Mouse (Mus musculus): ENCODE data around the gene Aifm2. TPM values are rescaled to one million over a fixed set of nuclear protein-coding genes. Genes with fewer than 3 reads are reported as not detected.

Gene Aifm2
- polyA plus RNA-seq, 1 experiment, result 7.9 TPM

DNA sequence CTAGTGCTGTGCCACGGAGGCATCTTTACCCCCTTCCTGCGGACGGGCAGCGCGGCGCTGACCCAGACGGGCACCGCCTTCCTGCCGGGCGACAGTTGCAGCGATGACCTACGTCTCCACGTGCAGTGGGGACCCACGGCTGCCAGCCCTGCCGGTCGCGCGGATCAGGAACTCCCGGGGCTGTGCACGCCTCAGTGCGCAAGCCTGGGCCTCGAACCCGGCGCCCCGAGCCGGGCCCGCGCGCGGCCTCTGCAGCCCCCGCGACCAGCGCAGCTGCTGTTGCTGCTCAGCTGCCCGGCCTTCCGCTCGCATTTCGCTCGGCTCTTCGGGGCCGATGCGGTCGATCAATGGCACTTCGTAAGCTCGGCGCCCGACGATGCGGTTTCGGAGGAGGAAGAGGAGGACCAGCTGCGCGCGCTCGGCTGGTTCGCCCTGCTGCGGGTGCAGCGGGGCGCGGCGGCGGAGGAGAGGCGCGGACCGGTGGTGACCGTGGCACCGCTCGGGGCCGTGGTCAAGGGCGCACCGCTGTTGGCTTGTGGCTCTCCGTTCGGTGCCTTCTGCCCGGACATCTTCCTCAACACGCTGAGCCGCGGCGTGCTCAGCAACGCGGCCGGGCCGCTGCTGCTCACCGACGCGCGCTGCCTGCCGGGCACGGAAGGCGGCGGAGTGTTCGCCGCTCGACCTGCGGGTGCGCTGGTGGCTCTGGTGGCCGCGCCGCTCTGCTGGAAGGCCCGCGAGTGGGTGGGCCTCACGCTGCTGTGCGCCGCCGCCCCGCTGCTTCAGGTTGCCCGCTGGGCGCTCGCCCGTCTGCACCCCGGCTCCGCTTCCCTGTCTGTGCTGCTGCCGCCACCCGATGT is 19.1 kb upstream of the Aifm2 start:
- DNase-seq (ENCODE audit: low read depth), result peak; percentile 27
- TF ChIP-seq CTCF (IDR thresholded peaks at IDR 0.05; ENCODE audit: borderline replicate concordance, extremely low read depth, insufficient read depth, insufficient read length), result no peak
- no peak for TF ChIP-seq POLR2A (IDR thresholded peaks at IDR 0.05; ENCODE audit: borderline replicate concordance, extremely low read depth, insufficient read depth, insufficient read length, poor library complexity, severe bottlenecking)

DNA sequence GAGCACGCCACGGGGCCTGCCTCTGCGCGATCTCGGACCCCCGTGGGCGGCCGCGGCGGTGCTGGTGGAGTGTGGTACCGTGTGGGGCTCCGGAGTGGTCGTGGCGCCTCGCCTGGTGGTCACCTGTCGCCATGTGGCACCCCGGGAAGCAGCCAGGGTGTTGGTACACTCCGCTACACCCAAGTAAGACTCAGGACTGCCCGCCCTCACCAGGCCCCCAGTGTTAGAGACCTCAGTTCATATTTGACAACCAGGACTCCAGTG is 18.6 kb upstream of the Aifm2 start:
- no peak for DNase-seq (ENCODE audit: low read depth)
- TF ChIP-seq CTCF (IDR thresholded peaks at IDR 0.05; ENCODE audit: borderline replicate concordance, extremely low read depth, insufficient read depth, insufficient read length), result no peak
- TF ChIP-seq POLR2A (IDR thresholded peaks at IDR 0.05; ENCODE audit: borderline replicate concordance, extremely low read depth, insufficient read depth, insufficient read length, poor library complexity, severe bottlenecking), result no peak

DNA sequence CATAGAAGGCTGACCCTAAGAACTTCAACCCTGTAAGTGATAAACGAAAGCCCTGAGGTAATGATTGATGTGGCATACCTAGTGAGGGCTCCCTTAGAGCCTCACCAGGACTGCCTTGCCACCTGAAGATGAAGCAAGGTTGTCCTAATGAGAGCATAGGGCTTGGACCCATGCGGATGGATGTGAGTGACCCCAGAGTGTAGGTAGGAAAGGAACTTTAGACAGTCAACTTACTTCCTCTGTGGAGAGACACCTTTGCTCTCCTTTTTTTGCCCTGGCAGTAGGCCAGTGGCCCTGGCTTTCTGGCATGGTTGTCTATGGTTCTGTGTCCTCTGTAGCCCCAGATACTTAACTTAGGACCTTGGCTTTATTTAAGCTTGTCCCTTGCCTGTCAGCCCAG is 18.0 kb upstream of the Aifm2 start:
- no peak for DNase-seq (ENCODE audit: low read depth)
- TF ChIP-seq CTCF (IDR thresholded peaks at IDR 0.05; ENCODE audit: borderline replicate concordance, extremely low read depth, insufficient read depth, insufficient read length) (no peak), POLR2A (IDR thresholded peaks at IDR 0.05; ENCODE audit: borderline replicate concordance, extremely low read depth, insufficient read depth, insufficient read length, poor library complexity, severe bottlenecking) (no peak)

DNA sequence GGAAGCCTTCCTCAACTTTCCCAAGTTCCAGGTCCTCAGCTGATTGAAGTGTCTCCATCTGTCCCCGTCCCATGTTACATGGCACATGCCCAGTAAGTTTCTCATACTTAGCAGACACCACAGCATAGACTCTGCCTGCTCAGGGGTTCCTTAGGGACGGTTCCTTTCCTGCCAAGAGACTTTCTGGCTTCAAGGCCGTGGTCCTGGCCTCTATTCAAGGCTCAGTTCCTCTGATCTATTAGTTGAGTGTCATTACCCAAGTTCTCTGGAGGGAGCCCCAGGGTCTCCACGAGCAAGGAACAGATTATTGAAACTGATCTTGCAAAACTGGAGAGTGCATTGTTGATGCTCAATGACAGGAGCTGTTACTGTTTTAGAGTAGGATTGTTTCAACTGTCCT is 10.4 kb upstream of the Aifm2 start:
- DNase-seq (ENCODE audit: low read depth), result peak; percentile 26
- TF ChIP-seq CTCF (IDR thresholded peaks at IDR 0.05; ENCODE audit: borderline replicate concordance, extremely low read depth, insufficient read depth, insufficient read length) (no peak), POLR2A (IDR thresholded peaks at IDR 0.05; ENCODE audit: borderline replicate concordance, extremely low read depth, insufficient read depth, insufficient read length, poor library complexity, severe bottlenecking) (no peak)

DNA sequence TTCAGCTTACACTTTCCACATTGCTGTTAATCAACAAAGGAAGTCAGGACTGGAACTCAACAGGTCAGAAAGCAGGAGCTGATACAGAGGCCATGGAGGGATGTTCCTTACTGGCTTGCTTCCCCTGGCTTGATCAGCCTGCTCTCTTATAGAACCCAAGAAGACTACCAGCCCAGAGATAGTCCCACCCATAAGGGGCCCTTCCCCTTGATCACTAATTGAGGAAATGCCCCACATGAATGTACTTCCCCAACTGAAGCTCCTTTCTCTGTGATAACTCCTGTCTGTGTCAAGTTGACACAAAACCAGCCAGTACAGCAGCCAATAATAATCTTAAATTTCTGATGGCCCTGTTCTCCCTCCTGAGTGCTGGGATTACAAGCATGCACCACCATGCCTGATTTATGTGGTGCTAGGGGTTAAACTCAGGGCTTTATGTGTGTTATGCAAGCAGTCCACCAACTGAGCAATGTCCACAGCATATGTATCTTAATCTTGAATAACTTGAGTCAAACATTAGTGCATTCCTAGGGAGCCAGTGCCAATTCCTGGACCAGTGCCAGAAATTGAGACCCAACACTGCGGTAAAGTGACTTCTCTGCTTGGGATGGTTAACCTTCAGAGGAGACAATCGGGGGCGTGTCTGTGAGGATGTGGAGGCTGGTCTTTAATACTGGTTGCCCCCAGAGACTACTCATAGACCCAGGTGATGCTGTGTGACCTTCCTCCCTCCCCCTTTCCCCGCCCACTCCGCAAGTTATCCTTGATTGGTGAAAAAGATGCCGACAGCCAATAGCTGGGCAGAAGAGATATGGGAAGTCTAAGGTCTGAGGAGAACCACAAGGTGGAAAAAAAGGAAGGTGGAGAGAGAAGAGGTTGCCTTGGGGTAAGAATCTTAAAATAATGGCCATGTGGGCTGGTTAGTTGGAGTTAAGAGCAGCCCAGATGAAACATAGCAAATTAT is 8.4 kb upstream of the Aifm2 start:
- TF ChIP-seq CTCF (IDR thresholded peaks at IDR 0.05; ENCODE audit: borderline replicate concordance, extremely low read depth, insufficient read depth, insufficient read length) (no peak), POLR2A (IDR thresholded peaks at IDR 0.05; ENCODE audit: borderline replicate concordance, extremely low read depth, insufficient read depth, insufficient read length, poor library complexity, severe bottlenecking) (no peak)
- no peak for DNase-seq (ENCODE audit: low read depth)

DNA sequence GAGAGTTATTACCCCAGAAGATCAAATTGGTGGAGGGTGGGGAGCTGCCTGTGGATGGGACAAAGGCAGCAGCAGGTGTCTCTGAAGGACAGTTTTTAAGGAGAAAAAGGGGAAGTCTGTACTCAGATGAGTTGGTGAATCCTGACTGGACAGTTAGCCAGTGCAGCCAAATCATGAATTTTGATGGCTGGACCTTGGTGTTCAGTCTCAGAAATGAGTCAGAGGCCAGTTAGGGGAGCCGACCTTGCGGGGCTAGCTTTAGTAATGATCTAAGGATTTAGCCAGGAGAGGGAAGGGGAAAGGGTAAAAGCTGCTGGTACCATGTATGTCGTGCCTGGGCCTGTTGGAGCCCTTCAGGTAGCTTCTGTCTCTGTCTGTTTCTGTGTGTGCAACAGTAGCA is 1.5 kb upstream of the Aifm2 start:
- TF ChIP-seq CTCF (IDR thresholded peaks at IDR 0.05; ENCODE audit: borderline replicate concordance, extremely low read depth, insufficient read depth, insufficient read length), result no peak
- no peak for TF ChIP-seq POLR2A (IDR thresholded peaks at IDR 0.05; ENCODE audit: borderline replicate concordance, extremely low read depth, insufficient read depth, insufficient read length, poor library complexity, severe bottlenecking)
- no peak for DNase-seq (ENCODE audit: low read depth)

DNA sequence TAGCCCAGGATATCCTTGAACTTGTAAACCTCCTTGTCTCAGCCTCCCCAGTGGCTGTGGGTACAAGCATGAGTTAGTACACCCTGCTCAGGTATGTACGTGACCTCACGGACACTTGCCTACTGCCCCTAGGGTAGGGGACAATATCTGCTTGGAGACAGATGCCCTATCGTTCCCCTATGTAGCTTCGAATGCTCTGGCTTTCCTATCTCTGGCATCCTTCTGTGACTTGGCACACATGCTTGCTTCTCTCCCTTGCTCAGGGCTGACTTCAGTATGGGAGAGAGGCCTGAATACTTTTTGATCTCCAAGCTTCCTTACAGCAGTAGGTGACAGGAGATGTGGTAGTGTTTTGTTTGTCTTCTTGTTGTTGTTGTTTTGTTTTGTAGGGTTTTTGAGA is 917 bp upstream of the Aifm2 start:
- TF ChIP-seq CTCF (IDR thresholded peaks at IDR 0.05; ENCODE audit: borderline replicate concordance, extremely low read depth, insufficient read depth, insufficient read length) (no peak), POLR2A (IDR thresholded peaks at IDR 0.05; ENCODE audit: borderline replicate concordance, extremely low read depth, insufficient read depth, insufficient read length, poor library complexity, severe bottlenecking) (no peak)
- DNase-seq (ENCODE audit: low read depth), result no peak

DNA sequence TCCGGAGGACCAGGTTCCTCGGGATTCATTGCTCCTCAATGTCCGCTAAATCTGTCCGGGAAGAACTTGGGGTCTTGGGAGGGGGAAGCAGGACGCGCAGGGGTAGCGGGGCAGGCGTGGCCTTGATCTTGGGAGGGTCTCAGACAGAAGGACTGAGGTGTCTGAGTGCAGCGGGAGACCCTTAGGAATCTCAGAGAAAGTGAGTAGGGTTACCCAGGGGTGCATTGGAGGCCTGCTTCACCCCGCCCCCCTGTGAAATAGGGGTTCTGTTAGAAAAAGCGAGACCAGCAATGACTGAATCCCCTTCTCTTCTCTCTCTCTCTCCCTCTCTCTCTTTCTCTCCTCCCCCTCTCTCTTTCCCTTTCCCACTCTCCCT is 387 bp downstream of the Aifm2 start:
- no peak for TF ChIP-seq CTCF (IDR thresholded peaks at IDR 0.05; ENCODE audit: borderline replicate concordance, extremely low read depth, insufficient read depth, insufficient read length)
- TF ChIP-seq POLR2A (IDR thresholded peaks at IDR 0.05; ENCODE audit: borderline replicate concordance, extremely low read depth, insufficient read depth, insufficient read length, poor library complexity, severe bottlenecking), result no peak
- no peak for DNase-seq (ENCODE audit: low read depth)

DNA sequence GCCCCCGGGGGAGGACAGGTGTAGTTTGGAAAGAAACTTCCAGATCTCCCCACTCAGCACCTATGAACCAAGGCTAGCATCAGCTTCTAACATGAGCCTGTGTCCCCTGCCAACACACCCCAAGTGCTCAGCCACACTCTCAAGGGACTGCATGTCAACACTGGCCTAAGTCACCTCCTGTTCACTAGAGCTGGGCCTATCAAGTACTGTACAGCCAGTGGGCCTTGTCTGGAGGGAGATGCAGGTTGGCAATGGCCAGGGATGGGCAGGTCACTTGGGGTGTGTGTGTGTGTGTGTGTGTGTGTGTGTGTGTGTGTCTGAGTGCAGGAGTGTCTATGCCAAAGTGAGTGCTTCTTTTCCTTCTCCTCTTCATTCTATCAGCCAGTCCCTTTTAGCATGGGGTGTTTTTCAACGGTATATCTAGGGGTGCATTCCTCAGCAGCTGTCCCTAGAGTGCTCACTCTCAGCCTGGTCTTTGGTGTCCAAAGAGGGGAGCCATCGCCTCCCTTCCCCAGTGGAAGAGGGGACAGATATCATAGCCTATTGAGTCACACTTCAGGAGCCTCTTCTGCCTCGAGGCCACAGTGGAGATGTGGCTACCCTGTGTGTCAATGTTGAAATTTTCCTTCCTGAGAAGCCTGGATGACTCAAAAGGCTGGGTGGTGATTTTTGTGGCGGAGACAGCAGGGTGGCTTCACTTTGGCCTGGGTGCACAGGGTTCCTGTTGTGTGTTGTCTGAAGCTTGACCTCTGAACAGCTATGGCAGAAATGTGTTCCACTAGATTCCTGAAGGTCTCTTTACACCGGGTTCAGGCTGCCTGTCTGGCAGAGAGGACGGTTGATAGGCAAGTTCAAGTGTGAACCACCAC is 1.2 kb downstream of the Aifm2 start:
- no peak for DNase-seq (ENCODE audit: low read depth)
- no peak for TF ChIP-seq CTCF (IDR thresholded peaks at IDR 0.05; ENCODE audit: borderline replicate concordance, extremely low read depth, insufficient read depth, insufficient read length)
- TF ChIP-seq POLR2A (IDR thresholded peaks at IDR 0.05; ENCODE audit: borderline replicate concordance, extremely low read depth, insufficient read depth, insufficient read length, poor library complexity, severe bottlenecking), result no peak

DNA sequence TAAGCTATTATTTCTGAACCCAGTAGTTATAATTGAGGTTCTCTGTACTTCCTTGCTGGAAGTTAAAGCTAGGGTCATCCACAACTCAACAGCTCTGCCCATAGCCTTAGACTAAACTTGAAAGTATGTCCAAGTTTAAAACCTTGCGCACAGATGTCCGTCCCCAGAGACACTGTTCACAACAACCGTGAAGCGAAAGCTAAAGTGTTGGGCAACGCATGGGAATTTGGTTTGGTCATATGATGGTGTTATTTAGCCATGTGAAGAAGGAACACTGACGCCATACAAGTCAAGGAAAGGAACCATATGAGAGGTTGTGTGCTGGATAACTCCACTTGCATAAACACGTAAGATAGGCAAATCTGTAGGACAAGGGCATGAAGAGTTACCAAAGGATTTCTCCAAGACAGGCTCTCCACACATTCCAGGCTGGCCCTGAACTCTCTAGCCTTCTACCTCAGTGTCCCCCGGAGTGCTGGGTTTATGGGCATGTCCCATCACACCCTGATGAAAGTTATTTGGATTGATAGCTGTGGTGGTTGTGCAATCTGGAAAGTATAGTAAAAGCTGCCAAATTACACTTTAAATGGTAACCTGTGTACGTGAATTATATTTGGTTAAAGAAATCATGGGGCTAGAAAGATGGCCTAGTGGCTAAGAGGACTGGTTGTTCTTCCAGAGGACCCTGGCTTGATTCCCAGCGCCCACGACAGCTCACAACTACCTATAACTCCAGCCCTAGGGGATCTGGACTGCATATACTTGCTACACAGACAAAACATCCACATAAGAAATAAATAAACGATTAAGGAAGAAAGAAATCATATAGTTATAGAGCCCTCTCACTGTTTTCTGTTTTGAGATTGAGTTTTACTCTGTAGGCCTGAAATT is 2.6 kb downstream of the Aifm2 start:
- DNase-seq (ENCODE audit: low read depth), result no peak
- TF ChIP-seq CTCF (IDR thresholded peaks at IDR 0.05; ENCODE audit: borderline replicate concordance, extremely low read depth, insufficient read depth, insufficient read length), result no peak
- no peak for TF ChIP-seq POLR2A (IDR thresholded peaks at IDR 0.05; ENCODE audit: borderline replicate concordance, extremely low read depth, insufficient read depth, insufficient read length, poor library complexity, severe bottlenecking)
